Mouse (Mus musculus) G1E (cell line): Measurements from ENCODE around the gene Cux1.

Experiments
- CTCF ChIP-seq: IDR thresholded peaks from 2 replicates; pipeline ENCODE4 v1.5.1; 2012; ENCODE audit warnings: low read depth, low read length, inconsistent platforms, mixed read lengths
- TAL1 ChIP-seq: conservative IDR thresholded peaks from 2 replicates; pipeline ENCODE4 v1.6.1; 2012; ENCODE audit warnings: low read depth, low read length, inconsistent platforms, mixed read lengths

GRCm38 (mm10) chr5:136552832-136553231 is 14.5 kb downstream of the Cux1 start:
- TF ChIP-seq CTCF (no peak), TAL1 (no peak)
